Mouse (Mus musculus) inflammation-experienced regulatory T-cells, adult 6 months (primary cell): ENCODE data around the gene Hyal2. TPM values are rescaled to one million over a fixed set of nuclear protein-coding genes. Genes with fewer than 3 reads are reported as not detected.
"Not testable (repeated sequence)": the region's sequence is repeated elsewhere in the genome, so short reads cannot be mapped to it uniquely, and the experiment has no call there.

Experiments used
- ATAC-seq: one replicate; pipeline ENCODE4 v1.8.0; 2017
- polyA plus RNA-seq, 3 experiments: library from polyadenylated mRNA; unstranded; fragments of 100-300 nt; shearing (Covaris generic); gene quantifications; one replicate each; pipeline ENCODE4 v1.2.1; 2017

The Hyal2 gene
- polyA plus RNA-seq, 3 experiments from 2014 or later = 8.2 to 13.9 (median 10.3) TPM

- ATAC-seq = peak; percentile 33
Measured at GRCm38 (mm10) chr9:107547026-107547425, 20.7 kb upstream of the Hyal2 start, which contains the start of gene Zmynd10. Gene Zmynd10, plus strand, starts transcription at chr9:107547298.

GRCm38 (mm10) chr9:107547957-107548356, 19.8 kb upstream of the Hyal2 start:
- ATAC-seq = no peak

- no peak for ATAC-seq
Measured at GRCm38 (mm10) chr9:107548820-107549219, 18.9 kb upstream of the Hyal2 start.

DNA sequence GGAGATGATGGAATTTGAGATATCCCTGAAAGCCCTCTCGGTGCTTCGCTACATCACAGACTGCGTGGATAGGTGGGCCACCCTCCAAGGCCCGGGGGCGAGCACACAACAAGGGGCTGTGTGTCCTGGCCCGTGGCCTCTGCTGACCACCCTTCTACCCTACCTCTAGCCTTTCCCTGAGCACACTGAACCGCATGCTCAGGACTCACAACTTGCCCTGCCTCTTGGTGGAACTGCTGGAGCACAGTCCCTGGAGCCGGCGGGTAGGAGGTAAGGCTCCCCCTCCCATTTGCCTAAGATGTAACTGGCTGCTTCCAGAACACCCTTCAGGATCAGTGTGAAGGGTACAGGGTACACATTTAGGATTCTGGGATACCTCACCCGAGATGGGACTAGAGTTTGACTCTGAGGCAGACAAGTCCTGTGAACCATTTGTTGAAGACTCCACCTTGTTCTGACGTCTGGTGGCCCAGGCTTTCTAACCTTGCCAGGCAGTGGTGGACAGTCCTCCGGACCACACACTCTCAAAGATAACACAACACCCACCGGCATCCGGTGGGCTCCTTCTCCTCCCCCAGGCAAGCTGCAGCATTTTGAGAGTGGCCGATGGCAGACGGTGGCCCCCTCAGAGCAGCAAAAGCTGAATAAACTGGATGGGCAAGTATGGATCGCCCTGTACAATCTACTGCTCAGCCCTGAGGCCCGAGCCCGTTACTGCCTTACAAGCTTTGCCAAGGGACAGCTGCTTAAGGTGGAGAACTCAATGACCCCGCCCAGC, 18.3 kb upstream of the Hyal2 start:
- no peak for ATAC-seq

DNA sequence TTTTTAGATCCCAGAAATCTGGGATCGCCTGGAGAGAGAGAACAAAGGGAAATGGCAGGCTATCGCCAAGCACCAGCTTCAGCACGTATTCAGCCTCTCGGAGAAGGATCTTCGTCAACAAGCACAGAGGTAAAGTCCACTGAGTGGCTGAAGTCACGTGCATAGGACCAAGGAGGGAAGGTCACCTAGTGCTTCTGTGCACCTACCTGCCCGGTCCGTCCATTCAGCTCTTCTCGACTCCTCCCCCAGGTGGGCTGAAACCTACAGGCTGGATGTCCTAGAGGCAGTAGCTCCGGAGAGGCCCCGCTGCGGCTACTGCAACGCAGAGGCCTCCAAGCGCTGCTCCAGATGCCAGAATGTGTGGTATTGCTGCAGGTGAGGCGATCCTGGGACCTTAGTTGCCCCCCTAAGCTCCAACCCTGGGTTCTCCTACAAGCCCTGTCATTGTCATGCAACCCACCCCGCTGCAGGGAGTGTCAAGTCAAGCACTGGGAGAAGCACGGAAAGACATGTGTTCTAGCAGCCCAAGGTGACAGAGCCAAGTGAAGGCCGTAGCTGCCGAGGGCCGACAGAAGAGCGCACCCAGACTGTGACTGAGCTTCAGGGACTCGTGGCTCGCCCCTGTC, 17.1 kb upstream of the Hyal2 start:
- ATAC-seq = no peak

- ATAC-seq = peak; percentile 72
Measured at GRCm38 (mm10) chr9:107551117-107551889, 16.4 kb upstream of the Hyal2 start, which contains the start of gene Rassf1. Gene Rassf1, plus strand, starts transcription at chr9:107551555.

GRCm38 (mm10) chr9:107551890-107552355, 15.8 kb upstream of the Hyal2 start:
- no peak for ATAC-seq

GRCm38 (mm10) chr9:107552690-107553393, 14.9 kb upstream of the Hyal2 start:
- ATAC-seq = no peak

- ATAC-seq = no peak
Measured at GRCm38 (mm10) chr9:107553541-107554318, 14.0 kb upstream of the Hyal2 start.

DNA sequence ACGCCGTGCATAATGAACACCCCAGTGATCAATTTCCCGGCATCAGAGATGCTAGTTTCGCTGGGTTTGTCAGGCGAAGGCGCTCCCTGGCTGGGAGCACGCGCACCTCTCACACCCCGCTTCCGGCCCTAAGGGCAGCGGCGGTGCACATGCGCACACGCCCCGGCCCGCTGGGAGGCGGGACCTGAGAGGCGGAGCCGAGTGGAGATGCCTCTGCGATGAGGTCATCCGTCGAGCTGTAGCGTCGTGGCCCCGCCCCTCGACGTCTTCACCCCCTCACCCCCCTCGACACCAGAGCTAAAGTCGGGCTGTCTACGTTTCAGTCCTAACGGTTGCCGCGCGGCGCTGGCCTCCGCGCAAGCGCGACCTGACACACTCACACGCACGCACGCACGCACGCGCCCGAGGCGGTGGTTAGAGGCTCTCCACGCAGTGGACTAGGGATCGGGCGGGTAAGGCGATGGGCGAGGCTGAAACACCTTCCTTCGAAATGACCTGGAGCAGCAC, 13.4 kb upstream of the Hyal2 start:
- peak; percentile 74 for ATAC-seq

DNA sequence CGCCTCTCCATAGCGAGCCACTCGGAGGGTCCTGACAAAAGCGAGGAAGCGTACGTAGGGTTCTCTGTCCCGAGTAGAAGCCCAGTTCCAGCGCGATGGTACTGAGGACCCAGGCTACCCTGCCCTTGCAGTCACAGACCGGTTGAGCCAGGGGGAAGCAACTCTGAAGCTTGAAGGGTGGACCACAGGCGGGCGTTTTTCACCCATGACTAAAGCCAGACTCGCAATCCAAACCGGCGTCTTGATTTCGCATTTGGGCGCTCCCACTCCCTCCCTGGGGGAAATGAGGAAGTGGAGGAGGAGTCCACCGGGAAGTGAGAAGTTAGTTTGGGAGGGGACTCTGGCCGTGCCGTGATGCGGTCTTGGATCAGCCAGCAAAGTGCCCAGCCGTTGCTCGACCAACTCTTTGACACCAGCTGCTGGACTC, 12.7 kb upstream of the Hyal2 start:
- no peak for ATAC-seq

- ATAC-seq = no peak
Measured at GRCm38 (mm10) chr9:107555701-107556100, 12.0 kb upstream of the Hyal2 start.

DNA sequence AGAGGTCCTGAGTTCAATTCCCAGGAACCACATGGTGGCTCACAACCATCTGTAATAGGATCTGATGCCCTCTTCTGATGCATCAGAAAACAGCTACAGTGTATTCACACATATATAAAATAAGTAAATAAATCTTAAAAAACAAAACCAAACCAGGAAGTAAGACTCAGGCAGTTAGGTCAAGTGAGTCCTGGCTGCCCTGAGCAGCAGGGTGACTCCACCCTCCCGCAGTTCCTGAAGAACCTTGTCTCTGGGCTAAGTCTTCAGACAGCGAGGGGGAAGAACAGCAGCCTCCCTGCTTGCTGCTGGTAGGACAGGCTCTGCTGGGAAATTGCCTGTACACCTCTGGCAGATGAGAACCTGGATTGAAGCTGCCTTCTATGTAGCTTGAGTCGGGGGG, 11.4 kb upstream of the Hyal2 start:
- ATAC-seq = no peak

GRCm38 (mm10) chr9:107563029-107563581, 4.6 kb upstream of the Hyal2 start, which contains the start of gene Tusc2:
Gene Tusc2, plus strand, starts transcription at chr9:107563255.
- peak; percentile 97 for ATAC-seq

DNA sequence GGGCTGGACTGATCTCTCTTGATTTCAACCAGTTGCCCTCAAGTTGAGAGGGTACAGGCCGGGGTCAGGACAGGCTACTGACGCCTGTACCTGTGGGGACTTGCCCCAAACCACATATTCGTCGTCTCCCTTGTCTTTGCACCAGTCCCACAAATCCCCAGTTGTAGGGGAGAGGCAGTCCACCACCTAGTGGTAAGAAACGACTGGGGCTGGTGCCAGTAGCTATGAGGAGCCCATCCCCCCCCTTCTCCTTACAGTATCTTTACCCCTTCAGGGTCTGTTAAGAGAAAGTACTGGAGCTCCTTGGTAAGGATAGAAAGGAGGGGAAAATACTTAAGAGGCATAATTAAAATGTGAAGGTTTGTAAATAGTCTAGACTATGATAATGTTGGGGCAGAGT, 2.2 kb upstream of the Hyal2 start:
- not testable (repeated sequence) for ATAC-seq

DNA sequence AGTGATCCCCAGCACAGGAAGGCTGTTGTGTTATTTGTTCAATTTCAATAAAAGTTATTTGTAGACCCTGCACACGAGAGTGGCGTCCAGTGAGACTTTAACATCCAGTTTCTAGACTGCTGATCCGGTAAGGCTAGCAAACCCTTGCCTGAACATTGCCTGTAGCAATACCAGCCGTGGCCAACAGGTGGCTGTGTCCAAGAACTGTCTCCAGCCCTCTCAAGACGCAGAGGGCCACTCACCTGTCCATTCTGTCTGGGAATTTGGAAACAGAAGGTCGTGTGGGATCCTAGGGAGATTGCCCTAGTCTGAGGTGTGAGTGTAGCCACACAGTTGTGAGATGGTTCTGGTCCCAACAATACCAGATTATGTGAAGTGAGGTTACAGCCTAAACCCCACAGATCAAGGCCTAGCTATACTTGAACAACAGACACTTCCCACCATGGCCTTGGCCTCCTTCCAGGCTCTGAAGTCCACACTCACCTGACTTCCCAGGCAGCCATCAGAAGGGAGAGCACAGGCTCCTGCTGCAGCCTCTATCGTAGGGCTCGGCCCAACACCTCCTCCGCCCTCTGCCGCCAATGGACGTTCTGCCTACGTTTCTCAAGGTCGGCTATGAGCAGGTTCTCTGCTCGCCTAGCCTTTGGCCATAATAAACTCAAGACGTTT, 1.6 kb upstream of the Hyal2 start:
- no peak for ATAC-seq

DNA sequence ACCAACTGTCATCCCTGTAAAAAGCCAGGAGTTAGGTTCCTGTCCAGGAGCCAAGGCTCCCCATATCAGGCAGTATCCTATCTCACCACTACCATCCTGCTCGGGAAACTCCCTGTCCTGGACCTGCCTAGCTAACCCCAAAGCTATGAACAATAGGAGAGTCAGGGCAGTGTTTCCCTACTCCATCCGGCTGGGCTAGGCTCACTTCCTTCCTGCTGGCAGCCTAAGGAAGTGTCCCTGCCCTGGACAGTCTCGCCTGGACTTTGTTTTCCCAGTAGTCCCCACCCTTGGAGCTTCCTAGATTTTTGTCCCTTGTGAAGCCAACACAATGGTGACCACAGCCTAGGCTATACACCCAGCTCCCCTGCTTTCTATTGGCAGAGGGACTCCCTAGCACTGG, 890 bp upstream of the Hyal2 start:
- no peak for ATAC-seq

DNA sequence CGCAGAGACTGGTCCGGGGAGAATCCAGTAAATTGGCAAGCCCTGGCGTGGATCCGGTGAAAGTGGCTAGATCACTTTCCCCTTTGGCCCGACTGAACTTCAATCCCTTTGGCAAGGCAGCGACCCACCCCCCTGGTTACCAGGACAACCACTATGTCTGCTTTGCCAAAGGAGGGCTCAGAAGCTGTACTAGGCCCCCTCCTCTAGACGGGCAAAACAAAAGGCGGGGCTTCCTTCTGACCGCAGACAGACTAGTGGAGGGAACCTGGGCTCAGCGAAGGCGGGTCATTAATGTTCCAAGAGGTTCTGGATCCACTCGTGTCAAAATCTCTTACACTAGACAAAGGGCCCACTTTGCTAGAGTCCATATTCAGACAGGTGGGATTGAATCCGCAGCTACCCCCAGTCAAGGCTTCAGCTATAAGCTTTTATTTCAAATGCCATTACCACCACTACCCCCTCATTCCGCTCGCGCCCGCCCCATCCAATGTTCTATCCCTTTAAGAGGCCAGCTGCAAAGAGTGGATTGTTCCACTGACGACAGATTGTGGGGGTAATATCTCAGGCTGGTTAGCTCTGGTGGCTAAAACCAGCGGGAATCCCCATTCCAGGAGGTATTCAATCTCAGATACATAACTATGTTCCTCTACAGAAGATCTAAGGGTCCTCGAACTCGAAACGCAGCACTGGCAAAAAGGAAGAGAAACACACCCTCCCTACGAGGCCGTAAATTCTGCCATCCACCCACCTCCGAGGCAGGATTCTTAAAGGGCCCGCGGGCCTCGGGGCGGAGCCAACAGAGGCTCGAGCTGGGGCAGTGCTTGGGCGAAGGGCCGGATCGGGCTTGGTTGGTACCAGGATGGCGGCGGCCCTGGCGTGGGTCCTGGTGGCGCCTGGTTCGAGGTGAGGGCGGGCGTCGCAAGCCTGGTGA, 851 bp downstream of the Hyal2 start:
- ATAC-seq = peak; percentile 87

DNA sequence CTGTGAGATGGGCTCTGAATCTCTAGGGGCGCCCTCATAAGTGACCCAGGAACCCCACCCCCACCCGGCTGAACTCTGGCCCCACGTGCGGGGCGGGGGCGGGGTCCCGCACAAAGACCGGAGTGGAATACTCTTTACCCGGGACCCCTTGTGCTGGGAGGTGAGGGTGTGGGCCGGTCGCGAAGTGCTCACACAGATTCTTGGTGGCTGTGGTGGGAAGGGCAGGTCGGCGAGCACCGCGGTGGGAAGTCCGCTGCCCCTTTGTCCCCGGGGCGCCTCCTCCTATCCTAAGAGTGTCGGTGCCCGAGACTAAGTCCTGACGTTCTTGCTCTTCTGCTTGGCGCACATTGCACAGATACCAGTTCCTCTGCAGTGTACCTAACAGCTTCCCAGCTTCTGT, 1.5 kb downstream of the Hyal2 start:
- peak; percentile 19 for ATAC-seq
